8 mouse cellular contexts compared by ENCODE assay signal in the genomic region with DNA sequence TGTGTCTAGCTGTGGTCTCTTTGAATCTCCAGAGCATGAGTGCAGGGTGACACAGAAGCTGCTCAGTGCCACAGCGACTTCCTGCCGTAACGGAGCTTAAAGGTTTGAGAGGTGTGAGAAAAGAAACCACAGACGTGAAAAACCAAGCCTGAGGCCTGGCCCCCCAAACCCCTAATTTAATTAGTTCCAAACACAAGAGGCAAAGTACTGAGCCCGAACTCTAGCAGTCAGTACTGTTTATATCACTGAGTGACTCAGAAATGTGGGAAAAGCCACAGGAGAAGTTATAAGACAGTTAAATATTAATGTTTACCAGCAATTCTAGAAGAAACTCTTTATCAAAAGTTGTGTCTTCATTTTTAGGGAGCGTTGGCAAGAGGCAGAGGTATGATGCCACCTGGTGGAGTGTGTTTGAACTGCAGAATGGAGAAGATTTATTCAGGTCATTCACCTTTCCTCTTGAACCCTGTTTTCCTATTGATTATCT. TPM values are rescaled to one million over a fixed set of nuclear protein-coding genes. Genes with fewer than 3 reads are reported as not detected.
A peak's percentile ranks its signal among the peaks of the same experiment; 100 is the strongest.
DNase-seq lines count a peak whose midpoint lies in the region; ATAC-seq and TF ChIP-seq lines count a peak whose summit lies in the region.
"Had no signal": no experiment of that assay in that cellular context is flagged by ENCODE, and none has a peak within 500 bp of the region (broad histone marks: within the 10 kb centered on the region; RNA-seq: fewer than 3 reads in every experiment).

No protein-coding gene starts in this region.

- H3K27ac ChIP-seq in limb, embryonic 10.5 days = no peak overlapping the region
- H3K27ac ChIP-seq: heart, embryonic 15.5 days had no signal

- H3K36me3 ChIP-seq in G1E (replicated peaks) = peaks cover 95% of the 10 kb centered on the region
- peaks cover 93% of the 10 kb centered on the region for H3K36me3 ChIP-seq in limb, embryonic 10.5 days

- intact Hi-C loops in left cerebral cortex, postnatal 36 days (cut with DNase I) = loop anchor here (1.0 kb wide), 1 partner anchor 279 kb away; no protein-coding TSS in a partner anchor

- WGBS in limb, embryonic 10.5 days = 83% methylated on average over 6 of the region's 6 CpGs

- peak; percentile 59 for TF ChIP-seq CTCF in G1E (IDR thresholded peaks at IDR 0.05; ENCODE audit: low read depth, low read length)

- H3K9me3 ChIP-seq in G1E (replicated peaks) = no peaks in the 10 kb centered on the region
- H3K9me3 ChIP-seq in limb, embryonic 10.5 days (replicated peaks) = no peaks in the 10 kb centered on the region
- H3K9me3 ChIP-seq: heart, embryonic 15.5 days had no signal

- DNase-seq in left cerebral cortex, adult 18-20 months (ENCODE audit: low spot score in 2 of 2) = peak; percentile 34 to 54
- DNase-seq in left cerebral cortex, postnatal 36 days (ENCODE audit: low spot score in 2 of 2) = no peak
- no peak for DNase-seq in G1E (ENCODE audit: low spot score)
- peak; percentile 46 for DNase-seq in adrenal gland, postnatal 14 days
- peak; percentile 50 for DNase-seq in forelimb bud, embryonic 11.5 days (ENCODE audit: low read depth, low spot score)
- DNase-seq in limb, embryonic 10.5 days (ENCODE audit: low spot score) = peak; percentile 34
- DNase-seq in spleen, adult 12 weeks (ENCODE audit: low spot score) = peak; percentile 5

- H3K27me3 ChIP-seq in G1E (ENCODE audit: insufficient read depth, low read length) = no peaks in the 10 kb centered on the region
- H3K27me3 ChIP-seq in limb, embryonic 10.5 days (ENCODE audit: low read depth, poor library complexity, severe bottlenecking) = no peaks in the 10 kb centered on the region
- H3K27me3 ChIP-seq: heart, embryonic 15.5 days had no signal

- H3K4me1 ChIP-seq in G1E (ENCODE audit: insufficient read depth, low read depth, low read length) = 0 out of 2 replicates have a peak, but pooled peaks cover 2% of the 10 kb centered on the region
- H3K4me1 ChIP-seq in limb, embryonic 10.5 days = no peaks in the 10 kb centered on the region
- H3K4me1 ChIP-seq: heart, embryonic 15.5 days had no signal

- no peak overlapping the region for H3K4me3 ChIP-seq in G1E (ENCODE audit: low read depth, low read length)
- no peak overlapping the region for H3K4me3 ChIP-seq in limb, embryonic 10.5 days
- H3K4me3 ChIP-seq: heart, embryonic 15.5 days had no signal

- no peak; the same call in 1 of the 2 replicates for ATAC-seq in G1E (ENCODE audit: extremely low read depth, insufficient number of reproducible peaks, low FRiP score, poor library complexity, severe bottlenecking)

RNA-seq across cellular contexts. Expression of a gene that starts 41.5 kb away (rescaled TPM):
- total RNA-seq in left cerebral cortex, adult 18-20 months (2021) = 10 to 100 TPM; 31.7 to 33.5 TPM
- 10 to 100 TPM; 29.1 to 35.4 TPM for total RNA-seq in left cerebral cortex, postnatal 36 days (2021)
- total RNA-seq in G1E (2014; fragmentation: Nextera tagmentation) (122 and 136 TPM in 2 replicates), G1E (2017) (102 and 107 TPM in 2 replicates)
- polyA plus RNA-seq in G1E (2012) = 15.3 and 20.0 TPM in 2 replicates
- total RNA-seq in adrenal gland, postnatal 14 days (2021) = 33.6 and 38.8 TPM in 2 replicates
- 47.9 and 49.1 TPM in 2 replicates for polyA plus RNA-seq in limb, embryonic 10.5 days (2016; fragmentation: Nextera tagmentation; extraction: Ambion mirVana)

RNA-seq across cellular contexts. Expression of a gene that starts 55.9 kb away (rescaled TPM):
- total RNA-seq in left cerebral cortex, adult 18-20 months (2021) = 10 to 100 TPM; 23.1 to 25.4 TPM
- 10 to 100 TPM; 22.3 to 23.8 TPM for total RNA-seq in left cerebral cortex, postnatal 36 days (2021)
- total RNA-seq in G1E (2014; fragmentation: Nextera tagmentation) (7.4 TPM in 1 of 2 replicates, not detected in the other), G1E (2017) (0.05 and 0.12 TPM in 2 replicates)
- polyA plus RNA-seq in G1E (2012) = not detected in 2 replicates
- total RNA-seq in adrenal gland, postnatal 14 days (2021) = 11.3 and 12.4 TPM in 2 replicates
- 2.9 and 3.0 TPM in 2 replicates for polyA plus RNA-seq in limb, embryonic 10.5 days (2016; fragmentation: Nextera tagmentation; extraction: Ambion mirVana)

Comparison
In these comparisons a context has a peak if more than half of its experiments do, and no peak if none do; other contexts are left out.
1. DNase-seq: peak in left cerebral cortex, adult 18-20 months (2 of 2), adrenal gland, postnatal 14 days (single experiment), forelimb bud, embryonic 11.5 days (single experiment), limb, embryonic 10.5 days (single experiment) and spleen, adult 12 weeks (single experiment); none in left cerebral cortex, postnatal 36 days (0 of 2) and G1E (single experiment).